Mouse (Mus musculus): ENCODE data around the gene Zfp60. TPM values are rescaled to one million over a fixed set of nuclear protein-coding genes. Genes with fewer than 3 reads are reported as not detected.

The Zfp60 gene
- polyA plus RNA-seq (2015; fragmentation: Nextera tagmentation; extraction: Ambion mirVana) = 81.5 and 89.4 TPM in 2 replicates

GRCm38 (mm10) chr7:27731281-27731883, at the start of gene Zfp60:
TSS of gene Zfp60 (plus strand) at chr7:27731389.
- H3K9me3 ChIP-seq (replicated peaks) = no peaks in the 10 kb centered on the region
- no peaks in the 10 kb centered on the region for H3K27me3 ChIP-seq (replicated peaks)
- peak within 1 kb of the TSS; percentile 94 for H3K27ac ChIP-seq (replicated peaks)
- under 1% methylated on average over 35 of the region's 35 CpGs for WGBS
- peak within 1 kb of the TSS; percentile 66 for H3K4me3 ChIP-seq (replicated peaks)
- H3K4me2 ChIP-seq = peak within 1 kb of the TSS; percentile 71
- peaks cover 41% of the 10 kb centered on the region for H3K4me1 ChIP-seq
- H3K9ac ChIP-seq (replicated peaks) = peak within 1 kb of the TSS; percentile 91
- H3K36me3 ChIP-seq = no peaks in the 10 kb centered on the region
- ATAC-seq (ENCODE audit: low FRiP score) = peak; percentile 90

DNA sequence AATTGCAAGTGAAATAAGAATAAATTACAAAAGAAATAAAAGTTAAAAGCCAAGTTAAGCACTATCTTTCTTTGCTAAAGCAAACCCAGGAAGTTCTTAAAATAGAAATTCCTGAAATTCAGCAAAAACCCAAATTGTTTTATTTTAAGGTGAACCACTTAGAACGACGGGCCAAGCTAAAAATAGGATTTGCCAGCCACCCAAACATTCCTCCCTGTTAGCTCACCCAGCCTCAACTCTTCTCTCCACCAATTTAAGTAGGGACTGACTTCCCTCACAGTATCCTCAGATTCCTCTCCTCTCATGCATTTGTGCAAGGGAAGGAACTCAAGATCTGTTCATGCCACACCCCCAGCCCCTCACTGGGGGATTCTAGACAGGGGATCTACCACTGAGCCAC, 48.0 kb upstream of the Zfp60 start:
- Histone ChIP-seq H3K4me3 (replicated peaks) (no peak overlapping the region), H3K4me2 (no peak overlapping the region), H3K27ac (replicated peaks) (no peak overlapping the region), H3K27me3 (replicated peaks) (no peaks in the 10 kb centered on the region), H3K9ac (replicated peaks) (no peak overlapping the region), H3K4me1 (peaks cover 6% of the 10 kb centered on the region), H3K9me3 (replicated peaks) (no peaks in the 10 kb centered on the region), H3K36me3 (no peaks in the 10 kb centered on the region)
- no peak for ATAC-seq (ENCODE audit: low FRiP score)
- 62% methylated on average over 2 of the region's 2 CpGs for WGBS

DNA sequence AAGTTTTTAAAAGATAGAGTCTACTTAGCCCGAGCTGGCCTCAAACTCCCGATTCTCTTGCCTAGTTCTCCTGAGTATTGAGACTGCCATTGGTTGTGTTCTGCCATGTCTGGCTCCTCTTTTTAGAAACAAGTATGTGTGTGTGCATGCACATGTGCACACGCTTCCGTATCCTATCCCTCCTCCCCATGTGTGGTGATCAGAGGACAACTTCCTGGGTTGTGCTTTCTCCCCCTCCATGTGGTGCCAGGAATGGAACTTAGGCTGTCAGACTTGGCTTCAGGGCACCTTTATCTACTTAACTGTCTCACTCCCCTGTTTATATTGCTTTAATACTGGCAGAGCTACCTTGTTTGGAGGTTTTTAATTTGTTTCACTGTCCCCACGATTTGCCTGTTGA, 46.0 kb upstream of the Zfp60 start:
- H3K4me2 ChIP-seq = peak overlapping the region; percentile 48
- no peaks in the 10 kb centered on the region for H3K9me3 ChIP-seq (replicated peaks)
- ATAC-seq (ENCODE audit: low FRiP score) = no peak
- H3K27me3 ChIP-seq (replicated peaks) = no peaks in the 10 kb centered on the region
- no peaks in the 10 kb centered on the region for H3K36me3 ChIP-seq
- peak overlapping the region; percentile 24; the same call in 1 of the 2 replicates for H3K4me3 ChIP-seq (replicated peaks)
- no peak overlapping the region for H3K27ac ChIP-seq (replicated peaks)
- 46% methylated on average over 5 of the region's 5 CpGs for WGBS
- H3K9ac ChIP-seq (replicated peaks) = no peak overlapping the region
- H3K4me1 ChIP-seq = peaks cover 15% of the 10 kb centered on the region

DNA sequence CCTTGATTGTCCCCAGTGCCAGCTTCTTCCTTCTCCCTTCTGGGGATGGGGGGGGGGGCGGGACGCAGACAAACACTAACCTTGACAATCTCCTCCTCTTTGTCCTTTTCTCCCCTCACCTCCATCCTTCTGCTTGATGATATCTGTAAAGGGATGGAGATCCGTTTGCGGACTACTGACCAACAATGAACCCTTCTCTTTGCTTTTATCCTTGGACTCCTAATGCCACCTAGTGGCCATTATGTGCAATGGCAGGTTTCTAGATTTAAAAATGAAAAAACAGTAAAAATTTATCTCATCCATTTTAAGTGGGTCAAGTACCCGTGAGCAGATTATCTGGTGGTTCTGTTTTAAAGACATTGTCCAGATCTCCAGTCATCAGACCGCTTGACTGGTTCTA, 45.5 kb upstream of the Zfp60 start:
- H3K27me3 ChIP-seq (replicated peaks) = no peaks in the 10 kb centered on the region
- H3K9me3 ChIP-seq (replicated peaks) = no peaks in the 10 kb centered on the region
- H3K27ac ChIP-seq (replicated peaks) = no peak overlapping the region
- no peak for ATAC-seq (ENCODE audit: low FRiP score)
- H3K4me1 ChIP-seq = peaks cover 17% of the 10 kb centered on the region
- WGBS = under 1% methylated on average over 6 of the region's 6 CpGs
- H3K9ac ChIP-seq (replicated peaks) = no peak overlapping the region
- no peaks in the 10 kb centered on the region for H3K36me3 ChIP-seq
- H3K4me3 ChIP-seq (replicated peaks) = peak overlapping the region; percentile 24; the same call in 1 of the 2 replicates
- peak overlapping the region; percentile 48 for H3K4me2 ChIP-seq

- no peak overlapping the region for H3K4me3 ChIP-seq (replicated peaks)
- no peak overlapping the region for H3K4me2 ChIP-seq
- no peaks in the 10 kb centered on the region for H3K9me3 ChIP-seq (replicated peaks)
- H3K4me1 ChIP-seq = peaks cover 17% of the 10 kb centered on the region
- no peak overlapping the region for H3K9ac ChIP-seq (replicated peaks)
- no peaks in the 10 kb centered on the region for H3K27me3 ChIP-seq (replicated peaks)
- WGBS = 89% methylated on average over 1 of the region's 1 CpGs
- H3K36me3 ChIP-seq = no peaks in the 10 kb centered on the region
- no peak for ATAC-seq (ENCODE audit: low FRiP score)
- no peak overlapping the region for H3K27ac ChIP-seq (replicated peaks)
These were observed 44.1 kb upstream of the Zfp60 start for GRCm38 (mm10) chr7:27687043-27687442.

DNA sequence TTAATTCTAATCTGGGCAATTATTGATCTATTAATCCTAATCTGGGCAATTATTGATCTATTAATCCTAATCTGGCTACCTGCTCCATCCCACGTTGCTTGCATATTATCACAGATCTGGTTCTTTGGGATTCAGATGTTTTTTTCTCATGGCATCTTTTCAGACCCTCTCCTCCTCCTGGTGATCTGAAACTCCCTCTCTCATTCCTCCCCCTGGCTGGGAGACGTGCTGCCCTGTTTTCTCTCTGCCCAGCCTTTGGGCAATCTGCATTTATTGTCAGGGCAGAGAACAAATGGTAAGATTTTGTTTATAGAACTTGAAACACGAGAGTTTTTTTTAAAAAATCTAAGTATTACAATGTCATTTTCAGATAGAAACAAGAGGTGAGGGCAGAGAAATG, 43.4 kb upstream of the Zfp60 start:
- Histone ChIP-seq H3K9ac (replicated peaks) (no peak overlapping the region), H3K9me3 (replicated peaks) (no peaks in the 10 kb centered on the region), H3K27me3 (replicated peaks) (no peaks in the 10 kb centered on the region), H3K4me2 (peak overlapping the region; percentile 72), H3K4me3 (replicated peaks) (no peak overlapping the region), H3K4me1 (peaks cover 17% of the 10 kb centered on the region), H3K27ac (replicated peaks) (no peak overlapping the region), H3K36me3 (no peaks in the 10 kb centered on the region)
- ATAC-seq (ENCODE audit: low FRiP score) = no peak
- WGBS = 75% methylated on average over 3 of the region's 3 CpGs

- no peaks in the 10 kb centered on the region for H3K27me3 ChIP-seq (replicated peaks)
- ATAC-seq (ENCODE audit: low FRiP score) = no peak
- H3K4me1 ChIP-seq = peaks cover 17% of the 10 kb centered on the region
- H3K36me3 ChIP-seq = no peaks in the 10 kb centered on the region
- no peaks in the 10 kb centered on the region for H3K9me3 ChIP-seq (replicated peaks)
- peak overlapping the region; percentile 49 for H3K4me3 ChIP-seq (replicated peaks)
- 39% methylated on average over 14 of the region's 14 CpGs for WGBS
- H3K4me2 ChIP-seq = peak overlapping the region; percentile 72
- H3K27ac ChIP-seq (replicated peaks) = peak overlapping the region; percentile 80
- H3K9ac ChIP-seq (replicated peaks) = peak overlapping the region; percentile 61
These were observed 42.9 kb upstream of the Zfp60 start for GRCm38 (mm10) chr7:27688246-27688788.

DNA sequence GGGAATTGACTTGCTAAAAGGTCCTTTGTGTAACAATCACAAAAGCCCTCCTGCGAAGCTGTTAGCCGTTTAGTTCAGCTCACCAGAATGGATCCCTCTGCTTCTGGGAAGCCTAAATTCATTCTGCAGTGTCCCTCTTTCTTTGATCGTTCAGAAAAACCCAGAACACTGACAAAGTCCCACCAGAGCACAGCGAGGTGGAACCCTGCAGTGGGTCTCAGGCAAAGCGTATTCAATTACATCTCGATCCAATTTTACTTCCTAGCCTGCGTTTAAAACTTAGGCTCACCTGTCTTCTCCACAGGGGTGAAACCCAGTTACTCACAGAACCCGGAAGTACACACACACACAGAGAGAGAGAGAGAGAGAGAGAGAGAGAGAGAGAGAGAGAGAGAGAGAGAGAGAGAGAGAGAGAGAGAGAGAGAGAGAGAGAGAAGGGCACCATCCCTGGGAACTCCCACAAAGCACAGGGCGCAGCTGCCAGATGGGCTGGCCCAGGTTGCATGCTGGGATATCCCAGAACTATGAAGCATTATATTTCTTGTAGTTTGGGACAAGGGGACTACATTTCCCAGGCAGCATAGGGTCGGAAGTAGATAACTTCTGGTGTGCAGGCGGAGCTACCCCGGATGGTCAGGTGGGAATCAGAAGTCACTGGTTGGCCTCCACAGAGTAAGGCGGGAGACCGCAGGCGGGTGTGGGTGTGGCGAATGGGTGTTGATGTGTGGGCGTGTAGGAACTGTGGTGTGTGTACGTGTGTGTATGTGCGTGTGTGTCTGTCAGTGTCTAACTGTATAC, 42.2 kb upstream of the Zfp60 start, which contains the start of gene Zfp607b:
TSS of gene Zfp607b (plus strand) at position 526 of the 798 bp plus-strand sequence.
- Histone ChIP-seq H3K4me3 (replicated peaks) (peak within 1 kb of the TSS; percentile 49), H3K4me1 (peaks cover 17% of the 10 kb centered on the region), H3K27ac (replicated peaks) (peak within 1 kb of the TSS; percentile 80), H3K9me3 (replicated peaks) (no peaks in the 10 kb centered on the region), H3K36me3 (no peaks in the 10 kb centered on the region), H3K9ac (replicated peaks) (peak within 1 kb of the TSS; percentile 61), H3K27me3 (replicated peaks) (no peaks in the 10 kb centered on the region), H3K4me2 (peak within 1 kb of the TSS; percentile 72)
- ATAC-seq (ENCODE audit: low FRiP score) = peak; percentile 97
- under 1% methylated on average over 19 of the region's 19 CpGs for WGBS

- Histone ChIP-seq H3K27ac (replicated peaks) (no peak overlapping the region), H3K4me2 (no peak overlapping the region), H3K4me3 (replicated peaks) (no peak overlapping the region), H3K9me3 (replicated peaks) (no peaks in the 10 kb centered on the region), H3K36me3 (0 out of 2 replicates have a peak, but pooled peaks cover 5% of the 10 kb centered on the region), H3K27me3 (replicated peaks) (no peaks in the 10 kb centered on the region), H3K4me1 (peaks cover 13% of the 10 kb centered on the region), H3K9ac (replicated peaks) (no peak overlapping the region)
- 44% methylated on average over 5 of the region's 5 CpGs for WGBS
- ATAC-seq (ENCODE audit: low FRiP score) = no peak
These were observed 40.1 kb upstream of the Zfp60 start for GRCm38 (mm10) chr7:27691076-27691475.

DNA sequence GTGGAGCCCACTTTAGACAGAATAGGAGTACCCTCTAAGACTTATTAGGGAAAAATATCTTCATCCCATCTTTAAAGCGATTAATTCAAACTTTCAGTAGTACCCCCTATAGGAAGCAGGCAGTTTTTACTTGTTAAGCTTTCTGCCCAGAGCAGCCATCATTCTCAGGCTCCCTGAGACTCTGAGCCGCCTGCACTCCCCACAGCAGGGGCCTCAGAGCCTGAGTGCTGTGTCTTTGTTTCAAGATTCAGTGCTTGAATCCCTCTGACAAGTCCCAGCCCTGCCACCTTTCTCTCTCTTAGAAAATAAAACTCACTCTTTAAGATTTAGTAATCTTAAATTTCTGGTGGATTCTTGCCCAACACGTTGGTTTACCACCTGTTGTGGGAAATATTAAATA, 34.5 kb upstream of the Zfp60 start:
- Histone ChIP-seq H3K36me3 (peaks cover 23% of the 10 kb centered on the region), H3K4me3 (replicated peaks) (no peak overlapping the region), H3K27ac (replicated peaks) (no peak overlapping the region), H3K4me2 (no peak overlapping the region), H3K9me3 (replicated peaks) (no peaks in the 10 kb centered on the region), H3K4me1 (no peaks in the 10 kb centered on the region), H3K27me3 (replicated peaks) (no peaks in the 10 kb centered on the region), H3K9ac (replicated peaks) (no peak overlapping the region)
- no peak for ATAC-seq (ENCODE audit: low FRiP score)
- WGBS = 34% methylated on average over 3 of the region's 3 CpGs

GRCm38 (mm10) chr7:27710402-27710801, 20.8 kb upstream of the Zfp60 start:
- ATAC-seq (ENCODE audit: low FRiP score) = no peak
- Histone ChIP-seq H3K4me1 (no peaks in the 10 kb centered on the region), H3K9me3 (replicated peaks) (peaks cover 7% of the 10 kb centered on the region), H3K9ac (replicated peaks) (no peak overlapping the region), H3K4me2 (no peak overlapping the region), H3K27me3 (replicated peaks) (no peaks in the 10 kb centered on the region), H3K27ac (replicated peaks) (no peak overlapping the region), H3K4me3 (replicated peaks) (no peak overlapping the region), H3K36me3 (peaks cover 4% of the 10 kb centered on the region; the same call in 1 of the 2 replicates)
- 89% methylated on average over 7 of the region's 7 CpGs for WGBS

DNA sequence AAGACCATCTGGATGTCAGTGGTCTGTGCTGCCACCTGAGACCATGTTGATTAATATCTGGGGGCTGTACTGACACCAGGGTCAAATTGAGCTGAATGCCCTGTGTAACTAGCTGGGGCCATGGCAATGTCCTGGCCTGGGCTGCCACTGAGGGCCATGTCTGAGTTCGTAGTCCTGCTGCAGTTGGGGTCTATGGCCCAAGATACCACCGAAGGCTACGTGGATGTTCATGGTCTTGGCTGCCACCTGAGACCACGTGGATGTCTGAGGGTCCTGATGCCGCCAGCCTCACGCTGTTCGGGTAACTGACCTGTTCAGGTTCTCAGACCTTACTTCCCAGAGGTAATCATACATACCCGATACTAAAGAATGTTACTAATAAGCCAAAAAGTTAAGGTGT, 9.2 kb upstream of the Zfp60 start:
- H3K9ac ChIP-seq (replicated peaks) = no peak overlapping the region
- WGBS = 93% methylated on average over 8 of the region's 8 CpGs
- no peaks in the 10 kb centered on the region for H3K4me1 ChIP-seq
- no peaks in the 10 kb centered on the region for H3K27me3 ChIP-seq (replicated peaks)
- H3K4me2 ChIP-seq = no peak overlapping the region
- no peaks in the 10 kb centered on the region for H3K36me3 ChIP-seq
- no peak for ATAC-seq (ENCODE audit: low FRiP score)
- no peak overlapping the region for H3K4me3 ChIP-seq (replicated peaks)
- H3K9me3 ChIP-seq (replicated peaks) = no peaks in the 10 kb centered on the region
- no peak overlapping the region for H3K27ac ChIP-seq (replicated peaks)
